Mouse (Mus musculus) naive thymus-derived CD4-positive, alpha-beta T cell, adult 2 months (primary cell): ENCODE results near the gene Nlrp4e.
"Not testable (repeated sequence)": the region's sequence is repeated elsewhere in the genome, so short reads cannot be mapped to it uniquely, and the experiment has no call there.

Experiments
- DNase-seq: peaks from one replicate; pipeline ENCODE4 v3.0.0-alpha.2; 2011; ENCODE audit warnings: low read depth

Gene Nlrp4e

GRCm38 (mm10) chr7:23300892-23301291, at the start of gene Nlrp4e:
Gene Nlrp4e (plus strand): TSS chr7:23301192.
- DNase-seq: not testable (repeated sequence)

- DNase-seq: not testable (repeated sequence)
These were observed 49.4 kb upstream of the Nlrp4e start, which contains the start of gene Vmn1r166 for GRCm38 (mm10) chr7:23251582-23251981. Gene Vmn1r166 (minus strand): TSS chr7:23251682.

- not testable (repeated sequence) for DNase-seq
These were observed 22.2 kb upstream of the Nlrp4e start, which contains the start of gene Gm6902 for GRCm38 (mm10) chr7:23278800-23279199. Gene Gm6902 (minus strand): TSS chr7:23278900.

- not testable (repeated sequence) for DNase-seq
These were observed 57.3 kb downstream of the Nlrp4e start for GRCm38 (mm10) chr7:23358311-23358710.

DNA sequence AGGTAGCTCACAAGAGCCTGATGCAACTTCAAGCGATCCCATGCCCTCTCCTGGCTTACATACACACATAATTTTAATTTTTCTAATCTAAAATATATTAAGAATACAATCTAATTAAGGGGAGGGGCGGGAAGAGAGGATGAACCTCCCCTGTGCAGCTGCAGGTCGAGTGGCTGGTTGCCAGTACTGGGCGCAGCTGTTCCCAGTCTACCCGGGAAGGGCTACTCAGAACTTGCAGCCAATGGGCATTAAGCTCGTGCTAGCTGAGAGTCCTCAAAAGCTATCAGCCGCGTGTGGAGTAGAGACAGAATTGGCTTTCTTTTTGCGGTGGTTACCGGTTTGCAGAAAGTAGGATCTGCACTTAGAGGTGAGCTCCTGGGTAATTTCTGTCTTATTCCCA, 84.6 kb downstream of the Nlrp4e start, which contains the start of gene Nlrp5:
Gene Nlrp5, plus strand, starts transcription at position 301 of the 400 bp plus-strand sequence.
- DNase-seq: no peak
